Mouse (Mus musculus): ENCODE results near the gene Dao. TPM values are rescaled to one million over a fixed set of nuclear protein-coding genes. Genes with fewer than 3 reads are reported as not detected.

Gene Dao
- polyA plus RNA-seq, 1 experiment: 376 TPM

DNA sequence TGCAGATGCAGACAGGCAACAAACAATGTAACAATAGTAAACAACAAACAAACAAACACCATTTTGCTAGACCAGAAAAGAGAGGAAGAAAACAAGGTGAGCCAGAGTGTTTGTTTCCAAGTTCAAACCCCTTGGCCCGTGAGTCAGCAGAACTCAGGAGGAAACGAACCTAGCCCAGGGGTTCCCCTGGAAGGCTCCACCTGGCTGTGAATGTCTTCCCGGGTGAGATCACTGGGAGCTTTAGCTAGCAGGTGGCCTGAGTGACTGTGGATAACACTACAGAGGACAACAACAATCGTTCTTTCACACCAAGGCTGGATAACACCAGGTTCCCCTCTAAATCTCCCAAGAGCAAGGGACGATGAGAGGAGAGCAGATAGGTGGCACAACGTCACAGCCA lies 22.3 kb upstream of the Dao start:
- H3K36me3 ChIP-seq (ENCODE audit: control insufficient read depth, insufficient read depth, low read length): no peaks in the 10 kb centered on the region
- 72% methylated on average over 6 of the region's 6 CpGs for WGBS
- no peaks in the 10 kb centered on the region for H3K27me3 ChIP-seq (replicated peaks; ENCODE audit: control insufficient read depth, insufficient read depth, low read length)
- no peak for TF ChIP-seq POLR2A (IDR thresholded peaks at IDR 0.05; ENCODE audit: low read depth, low read length)
- no peak for DNase-seq
- no peak overlapping the region for H3K27ac ChIP-seq (ENCODE audit: insufficient read depth, low read depth, low read length)
- H3K4me3 ChIP-seq (ENCODE audit: insufficient read depth, low read depth, low read length): no peak overlapping the region
- peaks cover 6% of the 10 kb centered on the region for H3K4me1 ChIP-seq (ENCODE audit: control insufficient read depth, insufficient read depth, low read length)

GRCm38 (mm10) chr5:113981843-113982242 lies 21.7 kb upstream of the Dao start:
- TF ChIP-seq CTCF (conservative IDR thresholded peaks at IDR 0.05; ENCODE audit: insufficient read depth, insufficient read length, low read depth, low read length) (no peak), POLR2A (IDR thresholded peaks at IDR 0.05; ENCODE audit: low read depth, low read length) (no peak)
- peak; percentile 66 for DNase-seq
- Histone ChIP-seq H3K27ac (ENCODE audit: insufficient read depth, low read depth, low read length) (no peak overlapping the region), H3K27me3 (replicated peaks; ENCODE audit: control insufficient read depth, insufficient read depth, low read length) (no peaks in the 10 kb centered on the region), H3K36me3 (ENCODE audit: control insufficient read depth, insufficient read depth, low read length) (no peaks in the 10 kb centered on the region), H3K4me1 (ENCODE audit: control insufficient read depth, insufficient read depth, low read length) (peaks cover 11% of the 10 kb centered on the region), H3K4me3 (ENCODE audit: insufficient read depth, low read depth, low read length) (no peak overlapping the region)
- WGBS: 50% methylated on average over 8 of the region's 8 CpGs

GRCm38 (mm10) chr5:113983541-113983940 lies 20.0 kb upstream of the Dao start:
- peaks cover 18% of the 10 kb centered on the region for H3K4me1 ChIP-seq (ENCODE audit: control insufficient read depth, insufficient read depth, low read length)
- H3K27ac ChIP-seq (ENCODE audit: insufficient read depth, low read depth, low read length): no peak overlapping the region
- TF ChIP-seq POLR2A (IDR thresholded peaks at IDR 0.05; ENCODE audit: low read depth, low read length): no peak
- no peak for TF ChIP-seq CTCF (conservative IDR thresholded peaks at IDR 0.05; ENCODE audit: insufficient read depth, insufficient read length, low read depth, low read length)
- no peaks in the 10 kb centered on the region for H3K27me3 ChIP-seq (replicated peaks; ENCODE audit: control insufficient read depth, insufficient read depth, low read length)
- H3K36me3 ChIP-seq (ENCODE audit: control insufficient read depth, insufficient read depth, low read length): no peaks in the 10 kb centered on the region
- DNase-seq: no peak
- H3K4me3 ChIP-seq (ENCODE audit: insufficient read depth, low read depth, low read length): no peak overlapping the region
- WGBS: 52% methylated on average over 6 of the region's 6 CpGs

DNA sequence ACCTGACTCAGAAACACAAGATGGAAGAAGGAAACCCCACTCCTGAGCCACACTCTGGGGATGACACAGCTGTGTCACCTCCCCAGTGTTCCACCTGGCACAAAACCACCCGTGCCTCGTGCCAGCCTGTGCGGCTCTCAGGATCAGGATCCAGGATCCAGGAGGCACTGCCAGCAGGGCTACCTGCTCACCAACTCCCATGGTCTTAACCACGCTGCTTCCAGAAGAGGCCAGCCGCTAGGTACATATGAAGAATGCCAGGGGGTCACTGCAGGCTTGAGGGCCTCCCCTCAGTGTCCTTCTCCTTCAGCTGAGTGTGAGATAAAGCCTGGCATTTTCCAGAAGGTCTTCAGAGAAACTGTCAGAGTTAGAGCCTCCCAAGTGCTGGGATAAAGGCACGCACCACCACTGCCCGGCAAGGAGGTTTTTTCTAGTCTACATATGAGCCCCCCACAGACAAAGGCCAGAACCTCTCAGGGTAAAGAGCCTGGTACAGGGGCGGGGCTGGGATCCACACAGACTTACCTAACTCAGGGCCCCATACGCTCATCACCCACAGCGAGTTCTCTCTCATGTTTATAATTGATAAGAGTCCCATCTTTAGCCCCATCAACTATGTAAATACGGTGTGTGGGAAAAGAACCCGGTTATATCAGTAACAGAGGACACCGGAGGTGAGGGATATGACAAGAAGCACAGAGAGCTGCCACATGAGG lies 19.3 kb upstream of the Dao start:
- TF ChIP-seq CTCF (conservative IDR thresholded peaks at IDR 0.05; ENCODE audit: insufficient read depth, insufficient read length, low read depth, low read length) (no peak), POLR2A (IDR thresholded peaks at IDR 0.05; ENCODE audit: low read depth, low read length) (no peak)
- peaks cover 18% of the 10 kb centered on the region for H3K4me1 ChIP-seq (ENCODE audit: control insufficient read depth, insufficient read depth, low read length)
- 89% methylated on average over 13 of the region's 13 CpGs for WGBS
- H3K36me3 ChIP-seq (ENCODE audit: control insufficient read depth, insufficient read depth, low read length): no peaks in the 10 kb centered on the region
- no peak for DNase-seq
- H3K27ac ChIP-seq (ENCODE audit: insufficient read depth, low read depth, low read length): no peak overlapping the region
- no peak overlapping the region for H3K4me3 ChIP-seq (ENCODE audit: insufficient read depth, low read depth, low read length)
- no peaks in the 10 kb centered on the region for H3K27me3 ChIP-seq (replicated peaks; ENCODE audit: control insufficient read depth, insufficient read depth, low read length)

DNA sequence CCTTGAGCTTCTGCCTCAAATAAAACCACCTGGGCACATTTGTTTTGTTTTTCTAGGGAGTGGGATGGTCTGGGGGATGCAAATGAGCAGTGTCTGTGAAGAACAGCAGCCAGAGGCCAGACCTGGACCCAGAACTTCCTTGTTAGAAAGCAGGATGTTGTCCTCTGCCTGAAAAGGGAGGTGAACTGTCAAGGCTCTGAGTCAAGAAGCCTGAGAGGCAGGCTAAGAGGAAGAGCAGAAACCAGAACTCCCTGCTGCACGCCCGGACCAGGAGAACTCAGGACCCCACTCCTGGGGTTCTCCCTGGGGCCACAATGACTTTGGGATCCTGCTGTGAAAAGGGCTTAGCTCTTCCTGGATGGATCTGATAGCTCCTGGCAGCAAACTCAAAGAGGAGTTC lies 17.8 kb upstream of the Dao start:
- Histone ChIP-seq H3K27me3 (replicated peaks; ENCODE audit: control insufficient read depth, insufficient read depth, low read length) (no peaks in the 10 kb centered on the region), H3K27ac (ENCODE audit: insufficient read depth, low read depth, low read length) (peak overlapping the region; percentile 25), H3K4me1 (ENCODE audit: control insufficient read depth, insufficient read depth, low read length) (peaks cover 23% of the 10 kb centered on the region), H3K4me3 (ENCODE audit: insufficient read depth, low read depth, low read length) (no peak overlapping the region), H3K36me3 (ENCODE audit: control insufficient read depth, insufficient read depth, low read length) (no peaks in the 10 kb centered on the region)
- 65% methylated on average over 2 of the region's 2 CpGs for WGBS
- no peak for TF ChIP-seq POLR2A (IDR thresholded peaks at IDR 0.05; ENCODE audit: low read depth, low read length)
- no peak for TF ChIP-seq CTCF (conservative IDR thresholded peaks at IDR 0.05; ENCODE audit: insufficient read depth, insufficient read length, low read depth, low read length)
- no peak for DNase-seq

- 12% methylated on average over 9 of the region's 9 CpGs for WGBS
- H3K27me3 ChIP-seq (replicated peaks; ENCODE audit: control insufficient read depth, insufficient read depth, low read length): no peaks in the 10 kb centered on the region
- H3K4me3 ChIP-seq (ENCODE audit: insufficient read depth, low read depth, low read length): no peak overlapping the region
- H3K4me1 ChIP-seq (ENCODE audit: control insufficient read depth, insufficient read depth, low read length): peaks cover 26% of the 10 kb centered on the region
- peak; percentile 91 for DNase-seq
- TF ChIP-seq POLR2A (IDR thresholded peaks at IDR 0.05; ENCODE audit: low read depth, low read length) (no peak), CTCF (conservative IDR thresholded peaks at IDR 0.05; ENCODE audit: insufficient read depth, insufficient read length, low read depth, low read length) (peak; percentile 30; the same call in 1 of the 2 replicates)
- no peaks in the 10 kb centered on the region for H3K36me3 ChIP-seq (ENCODE audit: control insufficient read depth, insufficient read depth, low read length)
- peak overlapping the region; percentile 44 for H3K27ac ChIP-seq (ENCODE audit: insufficient read depth, low read depth, low read length)
Measured at GRCm38 (mm10) chr5:113986182-113986961, 17.1 kb upstream of the Dao start.

- no peak overlapping the region for H3K27ac ChIP-seq (ENCODE audit: insufficient read depth, low read depth, low read length)
- H3K27me3 ChIP-seq (replicated peaks; ENCODE audit: control insufficient read depth, insufficient read depth, low read length): no peaks in the 10 kb centered on the region
- WGBS: 72% methylated on average over 20 of the region's 20 CpGs
- H3K4me1 ChIP-seq (ENCODE audit: control insufficient read depth, insufficient read depth, low read length): peaks cover 30% of the 10 kb centered on the region
- H3K36me3 ChIP-seq (ENCODE audit: control insufficient read depth, insufficient read depth, low read length): no peaks in the 10 kb centered on the region
- no peak for TF ChIP-seq POLR2A (IDR thresholded peaks at IDR 0.05; ENCODE audit: low read depth, low read length)
- TF ChIP-seq CTCF (conservative IDR thresholded peaks at IDR 0.05; ENCODE audit: insufficient read depth, insufficient read length, low read depth, low read length): no peak
- no peak for DNase-seq
- H3K4me3 ChIP-seq (ENCODE audit: insufficient read depth, low read depth, low read length): no peak overlapping the region
Measured at GRCm38 (mm10) chr5:113989437-113990024, 14.0 kb upstream of the Dao start.
